Mouse (Mus musculus) forebrain, postnatal 0 days (tissue): ENCODE results near the gene Tmem102. TPM values are rescaled to one million over a fixed set of nuclear protein-coding genes. Genes with fewer than 3 reads are reported as not detected.
A peak's percentile ranks its signal among the peaks of the same experiment; 100 is the strongest.

Source experiments
- ATAC-seq: fragments of 200-750 bp; cut with Nextera tagmentation; 2 replicates; pipeline ENCODE4 v1.8.0; 2017; ENCODE audit warnings: mild to moderate bottlenecking, moderate library complexity
- DNase-seq: peaks from one replicate; pipeline ENCODE4 v3.0.0-alpha.2; 2015
- H3K27ac ChIP-seq: fragments of 300-500 bp; sonication (generic); 2 replicates; pipeline ENCODE4 v1.5.1; 2014; ENCODE audit warnings: low read depth, mild to moderate bottlenecking, antibody characterized with exemption, low read length, moderate library complexity, mixed read lengths
- H3K27me3 ChIP-seq: fragments of 300-500 bp; sonication (generic); 2 replicates; pipeline ENCODE4 v1.6.1; 2014; ENCODE audit warnings: mild to moderate bottlenecking, low read length, mixed read lengths; ENCODE audit not compliant: insufficient read depth
- H3K36me3 ChIP-seq: fragments of 300-500 bp; sonication (generic); 2 replicates; pipeline ENCODE4 v1.6.1; 2014; ENCODE audit warnings: mild to moderate bottlenecking, moderate library complexity; ENCODE audit not compliant: insufficient read depth
- H3K4me1 ChIP-seq: fragments of 300-500 bp; sonication (generic); 2 replicates; pipeline ENCODE4 v1.6.1; 2014; ENCODE audit warnings: antibody characterized with exemption; ENCODE audit not compliant: insufficient read depth
- H3K4me2 ChIP-seq: fragments of 300-500 bp; sonication (generic); 2 replicates; pipeline ENCODE4 v1.6.1; 2014; ENCODE audit warnings: low read depth, mild to moderate bottlenecking, moderate library complexity
- H3K4me3 ChIP-seq: fragments of 300-500 bp; sonication (generic); 2 replicates; pipeline ENCODE4 v1.5.1; 2014; ENCODE audit warnings: low read depth, low read length, mixed read lengths
- H3K9ac ChIP-seq: fragments of 300-500 bp; sonication (generic); 2 replicates; pipeline ENCODE4 v1.6.1; 2014; ENCODE audit warnings: mild to moderate bottlenecking
- H3K9me3 ChIP-seq: fragments of 300-500 bp; sonication (generic); 2 replicates; pipeline ENCODE4 v1.6.1; 2016; ENCODE audit warnings: low read length
- CTCF ChIP-seq: sonication (generic); IDR thresholded peaks from 2 replicates; pipeline ENCODE4 v1.5.1; 2016; ENCODE audit warnings: antibody characterized with exemption, control low read depth, low read depth
- WGBS: fragments of 180-500 bp; shearing (Covaris S2); extraction: QIAGEN DNeasy Blood & Tissue Kit; methylation state at CpG from one replicate; pipeline ENCODE4 v1.1.7; 2014; 5-methylcytosine and 5-hydroxymethylcytosine counted together
- polyA plus RNA-seq: library from polyadenylated mRNA; unstranded; fragments of >200 nt; fragmentation: Nextera tagmentation; extraction: Ambion mirVana; gene quantifications from 2 replicates; pipeline ENCODE4 v1.2.1, GENCODE M21; 2015
- total RNA-seq: library from RNA; depleted of rRNA; stranded (reverse); fragments of >200 nt; gene quantifications from 2 replicates; pipeline ENCODE4 v1.2.3, GENCODE M21; 2014; rRNA removed

Tmem102 gene
- total and polyA plus RNA-seq, 2 experiments from 2014 or later, result 0.76 to 1.2 TPM

- Histone ChIP-seq H3K4me2 (peak within 1 kb of the TSS; percentile 67), H3K27ac (peak within 1 kb of the TSS; percentile 97), H3K4me3 (peak within 1 kb of the TSS; percentile 58), H3K36me3 (no peaks in the 10 kb centered on the region), H3K9me3 (no peaks in the 10 kb centered on the region), H3K27me3 (no peaks in the 10 kb centered on the region), H3K9ac (peak within 1 kb of the TSS; percentile 72), H3K4me1 (peaks cover 24% of the 10 kb centered on the region)
- DNase-seq, result peak; percentile 100
- TF ChIP-seq CTCF, result no peak; the same call in 1 of the 2 replicates
- ATAC-seq, result peak; percentile 95
- WGBS, result under 1% methylated on average over 34 of the region's 36 CpGs
Measured at GRCm38 (mm10) chr11:69758478-69758970, 46.9 kb downstream of the Tmem102 start, which contains the start of gene Polr2a. Polr2a (minus strand) TSS chr11:69758637.

- Histone ChIP-seq H3K27me3 (no peaks in the 10 kb centered on the region), H3K27ac (peak overlapping the region; percentile 97), H3K36me3 (no peaks in the 10 kb centered on the region), H3K9ac (peak overlapping the region; percentile 72), H3K9me3 (no peaks in the 10 kb centered on the region), H3K4me1 (peaks cover 24% of the 10 kb centered on the region), H3K4me3 (peak overlapping the region; percentile 58), H3K4me2 (peak overlapping the region; percentile 67)
- peak; percentile 85 for ATAC-seq
- TF ChIP-seq CTCF, result peak; percentile 14; the same call in 1 of the 2 replicates
- WGBS, result under 1% methylated on average over 26 of the region's 26 CpGs
- peak; percentile 98 for DNase-seq
Measured at GRCm38 (mm10) chr11:69758090-69758456, 47.4 kb downstream of the Tmem102 start.

GRCm38 (mm10) chr11:69757303-69758089 lies 47.9 kb downstream of the Tmem102 start:
- ATAC-seq, result no peak
- 40% methylated on average over 9 of the region's 9 CpGs for WGBS
- Histone ChIP-seq H3K9ac (peak overlapping the region; percentile 72), H3K36me3 (no peaks in the 10 kb centered on the region), H3K4me1 (peaks cover 24% of the 10 kb centered on the region), H3K9me3 (no peaks in the 10 kb centered on the region), H3K4me2 (peak overlapping the region; percentile 67), H3K27ac (peak overlapping the region; percentile 97), H3K27me3 (no peaks in the 10 kb centered on the region), H3K4me3 (peak overlapping the region; percentile 58)
- no peak for DNase-seq
- TF ChIP-seq CTCF, result no peak

GRCm38 (mm10) chr11:69754701-69755100 lies 50.7 kb downstream of the Tmem102 start:
- ATAC-seq (no peak), DNase-seq (peak; percentile 81)
- peak; percentile 78 for TF ChIP-seq CTCF
- Histone ChIP-seq H3K4me2 (no peak overlapping the region), H3K4me3 (no peak overlapping the region), H3K9ac (no peak overlapping the region), H3K4me1 (peaks cover 17% of the 10 kb centered on the region), H3K27me3 (no peaks in the 10 kb centered on the region), H3K36me3 (no peaks in the 10 kb centered on the region), H3K9me3 (no peaks in the 10 kb centered on the region), H3K27ac (no peak overlapping the region)
- WGBS, result 35% methylated on average over 3 of the region's 3 CpGs

- no peak for TF ChIP-seq CTCF
- Histone ChIP-seq H3K4me3 (no peak overlapping the region), H3K4me2 (no peak overlapping the region)
Measured at GRCm38 (mm10) chr11:69754233-69754632, 51.2 kb downstream of the Tmem102 start.

More at GRCm38 (mm10) chr11:69754233-69754632, 51.2 kb downstream of the Tmem102 start:
- H3K36me3 ChIP-seq, result no peaks in the 10 kb centered on the region
- no peak for DNase-seq
- no peak for ATAC-seq
- no peaks in the 10 kb centered on the region for H3K9me3 ChIP-seq
- peaks cover 15% of the 10 kb centered on the region for H3K4me1 ChIP-seq
- H3K9ac ChIP-seq, result no peak overlapping the region
- no peaks in the 10 kb centered on the region for H3K27me3 ChIP-seq
- H3K27ac ChIP-seq, result no peak overlapping the region
- WGBS, result 87% methylated on average over 5 of the region's 5 CpGs

Other genes with a start within 250 kb of the Tmem102 start
Only the 30 nearest of the 45 such genes appear.
- gene Sox15, start 150.3 kb downstream of the Tmem102 start, total RNA-seq, result not detected in 2 replicates
- not detected in 2 replicates for gene Sox15, start 150.3 kb downstream of the Tmem102 start, polyA plus RNA-seq
- 158 and 214 TPM in 2 replicates for gene Mpdu1, start 143.0 kb downstream of the Tmem102 start, total RNA-seq
- gene Mpdu1, start 143.0 kb downstream of the Tmem102 start, polyA plus RNA-seq, result 118 and 122 TPM in 2 replicates
- 6.4 and 7.7 TPM in 2 replicates for gene Cd68, start 139.5 kb downstream of the Tmem102 start, total RNA-seq
- gene Cd68, start 139.5 kb downstream of the Tmem102 start, polyA plus RNA-seq, result 16.0 and 16.3 TPM in 2 replicates
- 1,003 and 1,045 TPM in 2 replicates for gene Eif4a1, start 133.2 kb downstream of the Tmem102 start, total RNA-seq
- 614 and 772 TPM in 2 replicates for gene Eif4a1, start 133.2 kb downstream of the Tmem102 start, polyA plus RNA-seq
- gene Senp3, start 123.5 kb downstream of the Tmem102 start, total RNA-seq, result 79.2 and 82.4 TPM in 2 replicates
- gene Senp3, start 123.5 kb downstream of the Tmem102 start, polyA plus RNA-seq, result 60.6 and 77.6 TPM in 2 replicates
- gene Tnfsf13, start 119.8 kb downstream of the Tmem102 start, total RNA-seq, result 1.3 TPM in 1 of 2 replicates, not detected in the other
- 0.48 and 0.61 TPM in 2 replicates for gene Tnfsf13, start 119.8 kb downstream of the Tmem102 start, polyA plus RNA-seq
- 3.3 and 6.7 TPM in 2 replicates for gene Tnfsf12, start 109.8 kb downstream of the Tmem102 start, total RNA-seq
- 4.3 and 7.4 TPM in 2 replicates for gene Tnfsf12, start 109.8 kb downstream of the Tmem102 start, polyA plus RNA-seq
- gene Tnfsfm13, start 109.5 kb downstream of the Tmem102 start, total RNA-seq, result 0.95 and 4.4 TPM in 2 replicates
- 1.4 and 2.1 TPM in 2 replicates for gene Tnfsfm13, start 109.5 kb downstream of the Tmem102 start, polyA plus RNA-seq
- gene Polr2a, start 47.0 kb downstream of the Tmem102 start, total RNA-seq, result 11.1 and 20.5 TPM in 2 replicates
- gene Polr2a, start 47.0 kb downstream of the Tmem102 start, polyA plus RNA-seq, result 9.1 and 10.0 TPM in 2 replicates
- gene Slc35g3, start 43.7 kb downstream of the Tmem102 start, total RNA-seq, result not detected in 2 replicates
- 0.21 TPM in 1 of 2 replicates, not detected in the other for gene Slc35g3, start 43.7 kb downstream of the Tmem102 start, polyA plus RNA-seq
- 20.3 and 22.9 TPM in 2 replicates for gene Zbtb4, start 39.7 kb downstream of the Tmem102 start, total RNA-seq
- 2.1 and 2.7 TPM in 2 replicates for gene Zbtb4, start 39.7 kb downstream of the Tmem102 start, polyA plus RNA-seq
- gene Chrnb1, start 9.7 kb downstream of the Tmem102 start, total RNA-seq, result 0.33 and 3.8 TPM in 2 replicates
- 0.69 and 1.2 TPM in 2 replicates for gene Chrnb1, start 9.7 kb downstream of the Tmem102 start, polyA plus RNA-seq
- gene Fgf11, start 3.8 kb downstream of the Tmem102 start, total RNA-seq, result 10.1 and 15.9 TPM in 2 replicates
- gene Fgf11, start 3.8 kb downstream of the Tmem102 start, polyA plus RNA-seq, result 1.6 and 3.1 TPM in 2 replicates
- gene Gm39566, start 9.7 kb upstream of the Tmem102 start, total RNA-seq, result not detected in 2 replicates
- not detected in 2 replicates for gene Gm39566, start 9.7 kb upstream of the Tmem102 start, polyA plus RNA-seq
- gene Spem2, start 12.8 kb upstream of the Tmem102 start, total RNA-seq, result not detected in 2 replicates
- not detected in 2 replicates for gene Spem2, start 12.8 kb upstream of the Tmem102 start, polyA plus RNA-seq
- 0.38 and 0.62 TPM in 2 replicates for gene Spem1, start 16.6 kb upstream of the Tmem102 start, total RNA-seq
- 0.23 and 0.50 TPM in 2 replicates for gene Spem1, start 16.6 kb upstream of the Tmem102 start, polyA plus RNA-seq
- gene Nlgn2, start 32.2 kb upstream of the Tmem102 start, total RNA-seq, result 82.2 and 104 TPM in 2 replicates
- gene Nlgn2, start 32.2 kb upstream of the Tmem102 start, polyA plus RNA-seq, result 13.0 and 18.2 TPM in 2 replicates
- gene Tmem256, start 32.9 kb upstream of the Tmem102 start, total RNA-seq, result 117 and 189 TPM in 2 replicates
- 350 and 422 TPM in 2 replicates for gene Tmem256, start 32.9 kb upstream of the Tmem102 start, polyA plus RNA-seq
- 26.6 and 30.6 TPM in 2 replicates for gene Plscr3, start 40.8 kb upstream of the Tmem102 start, total RNA-seq
- gene Plscr3, start 40.8 kb upstream of the Tmem102 start, polyA plus RNA-seq, result 36.2 and 38.2 TPM in 2 replicates
- gene Tnk1, start 53.1 kb upstream of the Tmem102 start, total RNA-seq, result not detected in 2 replicates
- 0.10 and 0.23 TPM in 2 replicates for gene Tnk1, start 53.1 kb upstream of the Tmem102 start, polyA plus RNA-seq
- gene Tmem95, start 72.4 kb upstream of the Tmem102 start, total RNA-seq, result not detected in 2 replicates
- gene Tmem95, start 72.4 kb upstream of the Tmem102 start, polyA plus RNA-seq, result not detected in 2 replicates
- gene Kctd11, start 75.8 kb upstream of the Tmem102 start, total RNA-seq, result 1.0 and 1.3 TPM in 2 replicates
- 0.58 and 0.88 TPM in 2 replicates for gene Kctd11, start 75.8 kb upstream of the Tmem102 start, polyA plus RNA-seq
- gene Acap1, start 89.9 kb upstream of the Tmem102 start, total RNA-seq, result 0.90 TPM in 1 of 2 replicates, not detected in the other
- gene Acap1, start 89.9 kb upstream of the Tmem102 start, polyA plus RNA-seq, result 0.26 and 0.48 TPM in 2 replicates
- 9.2 and 10.5 TPM in 2 replicates for gene 2810408A11Rik, start 95.4 kb upstream of the Tmem102 start, total RNA-seq
- 10.6 and 11.4 TPM in 2 replicates for gene 2810408A11Rik, start 95.4 kb upstream of the Tmem102 start, polyA plus RNA-seq
- gene Neurl4, start 95.4 kb upstream of the Tmem102 start, total RNA-seq, result 97.4 and 155 TPM in 2 replicates
- gene Neurl4, start 95.4 kb upstream of the Tmem102 start, polyA plus RNA-seq, result 15.6 and 18.2 TPM in 2 replicates
- 44.4 and 48.0 TPM in 2 replicates for gene Gps2, start 108.3 kb upstream of the Tmem102 start, total RNA-seq
- gene Gps2, start 108.3 kb upstream of the Tmem102 start, polyA plus RNA-seq, result 64.9 and 67.1 TPM in 2 replicates
- gene Eif5a, start 116.3 kb upstream of the Tmem102 start, total RNA-seq, result 489 and 520 TPM in 2 replicates
- 1,306 and 1,372 TPM in 2 replicates for gene Eif5a, start 116.3 kb upstream of the Tmem102 start, polyA plus RNA-seq
- gene Ybx2, start 130.2 kb upstream of the Tmem102 start, total RNA-seq, result 7.8 and 22.8 TPM in 2 replicates
- gene Ybx2, start 130.2 kb upstream of the Tmem102 start, polyA plus RNA-seq, result 1.5 and 2.5 TPM in 2 replicates
- gene Slc2a4, start 142.6 kb upstream of the Tmem102 start, total RNA-seq, result 4.1 and 7.8 TPM in 2 replicates
- gene Slc2a4, start 142.6 kb upstream of the Tmem102 start, polyA plus RNA-seq, result 3.5 and 3.9 TPM in 2 replicates
- not detected in 2 replicates for gene Cldn7, start 159.2 kb upstream of the Tmem102 start, total RNA-seq
- 0.34 and 0.42 TPM in 2 replicates for gene Cldn7, start 159.2 kb upstream of the Tmem102 start, polyA plus RNA-seq